Mouse (Mus musculus) lung, adult 2 months (tissue): Measurements from ENCODE around the gene Cd164.

ENCODE experiments used
- CTCF ChIP-seq: fragments of 200-500 bp; IDR thresholded peaks from 2 replicates; pipeline ENCODE4 v1.5.1; 2011; ENCODE audit warnings: mild to moderate bottlenecking, low read length, control low read depth; ENCODE audit not compliant: insufficient read depth
- POLR2A ChIP-seq: fragments of 200-500 bp; IDR thresholded peaks from 2 replicates; pipeline ENCODE4 v1.6.1; 2011; ENCODE audit warnings: low read depth, mild to moderate bottlenecking, control low read depth, low read length, borderline replicate concordance; ENCODE audit errors: extremely low read depth

GRCm38 (mm10) chr10:41545224-41545755 is 26.1 kb downstream of the Cd164 start:
- TF ChIP-seq CTCF = no peak
- TF ChIP-seq POLR2A = no peak
